Mouse (Mus musculus) neural tube, embryonic 14.5 days (tissue): Measurements from ENCODE around the gene Lingo3. TPM values are rescaled to one million over a fixed set of nuclear protein-coding genes. Genes with fewer than 3 reads are reported as not detected.
A peak's percentile ranks its signal among the peaks of the same experiment; 100 is the strongest.
"Not testable (repeated sequence)": the region's sequence is repeated elsewhere in the genome, so short reads cannot be mapped to it uniquely, and the experiment has no call there.

Source experiments
- ATAC-seq: fragments of 200-750 bp; cut with Nextera tagmentation; 2 replicates; pipeline ENCODE4 v1.8.0; 2017; ENCODE audit warnings: low read depth, mild to moderate bottlenecking, moderate TSS enrichment, moderate library complexity
- H3K27ac ChIP-seq: fragments of 300-500 bp; sonication (generic); 2 replicates; pipeline ENCODE4 v1.5.1; 2014; ENCODE audit warnings: low read depth, mild to moderate bottlenecking, control low read depth, low read length, moderate library complexity, mixed read lengths
- H3K27me3 ChIP-seq: fragments of 300-500 bp; sonication (generic); 2 replicates; pipeline ENCODE4 v1.6.1; 2014; ENCODE audit warnings: low read length; ENCODE audit not compliant: control insufficient read depth, insufficient read depth
- H3K36me3 ChIP-seq: fragments of 300-500 bp; sonication (generic); 2 replicates; pipeline ENCODE4 v1.6.1; 2014; ENCODE audit warnings: low read length, mixed read lengths; ENCODE audit not compliant: control insufficient read depth, insufficient read depth
- H3K4me1 ChIP-seq: fragments of 300-500 bp; sonication (generic); 2 replicates; pipeline ENCODE4 v1.6.1; 2014; ENCODE audit warnings: low read length; ENCODE audit not compliant: control insufficient read depth, insufficient read depth
- H3K4me2 ChIP-seq: fragments of 300-500 bp; sonication (generic); 2 replicates; pipeline ENCODE4 v1.6.1; 2014; ENCODE audit warnings: mild to moderate bottlenecking, low read depth, low read length, control low read depth
- H3K4me3 ChIP-seq: fragments of 300-500 bp; sonication (generic); 2 replicates; pipeline ENCODE4 v1.5.1; 2014; ENCODE audit warnings: low read depth, low read length, control low read depth, mixed read lengths
- H3K9ac ChIP-seq: fragments of 300-500 bp; sonication (generic); replicated peaks from 2 replicates; pipeline ENCODE4 v1.6.1; 2014; ENCODE audit warnings: low read depth, mild to moderate bottlenecking, control low read depth, low read length, mixed read lengths
- H3K9me3 ChIP-seq: fragments of 300-500 bp; sonication (generic); 2 replicates; pipeline ENCODE4 v1.6.1; 2016; ENCODE audit warnings: low read length; ENCODE audit not compliant: control insufficient read depth
- WGBS: fragments of 180-500 bp; shearing (Covaris S2); extraction: QIAGEN DNeasy Blood & Tissue Kit; methylation state at CpG from one replicate; pipeline ENCODE4 v1.1.7; 2014; 5-methylcytosine and 5-hydroxymethylcytosine counted together
- polyA plus RNA-seq: library from polyadenylated mRNA; unstranded; fragments of >200 nt; fragmentation: Nextera tagmentation; extraction: Ambion mirVana; gene quantifications from 2 replicates; pipeline ENCODE4 v1.2.1, GENCODE M21; 2014

Gene Lingo3
- polyA plus RNA-seq, 1 experiment from 2014 or later: 12.0 TPM

- H3K9me3 ChIP-seq: no peaks in the 10 kb centered on the region
- no peak for ATAC-seq
- H3K4me3 ChIP-seq: no peak overlapping the region
- no peaks in the 10 kb centered on the region for H3K27me3 ChIP-seq
- H3K27ac ChIP-seq: no peak overlapping the region
- H3K4me1 ChIP-seq: no peaks in the 10 kb centered on the region
- no peaks in the 10 kb centered on the region for H3K36me3 ChIP-seq
- WGBS: 66% methylated on average over 3 of the region's 3 CpGs
- H3K4me2 ChIP-seq: no peak overlapping the region
- H3K9ac ChIP-seq: no peak overlapping the region
Observed at GRCm38 (mm10) chr10:80819406-80819805, 24.4 kb downstream of the Lingo3 start.

DNA sequence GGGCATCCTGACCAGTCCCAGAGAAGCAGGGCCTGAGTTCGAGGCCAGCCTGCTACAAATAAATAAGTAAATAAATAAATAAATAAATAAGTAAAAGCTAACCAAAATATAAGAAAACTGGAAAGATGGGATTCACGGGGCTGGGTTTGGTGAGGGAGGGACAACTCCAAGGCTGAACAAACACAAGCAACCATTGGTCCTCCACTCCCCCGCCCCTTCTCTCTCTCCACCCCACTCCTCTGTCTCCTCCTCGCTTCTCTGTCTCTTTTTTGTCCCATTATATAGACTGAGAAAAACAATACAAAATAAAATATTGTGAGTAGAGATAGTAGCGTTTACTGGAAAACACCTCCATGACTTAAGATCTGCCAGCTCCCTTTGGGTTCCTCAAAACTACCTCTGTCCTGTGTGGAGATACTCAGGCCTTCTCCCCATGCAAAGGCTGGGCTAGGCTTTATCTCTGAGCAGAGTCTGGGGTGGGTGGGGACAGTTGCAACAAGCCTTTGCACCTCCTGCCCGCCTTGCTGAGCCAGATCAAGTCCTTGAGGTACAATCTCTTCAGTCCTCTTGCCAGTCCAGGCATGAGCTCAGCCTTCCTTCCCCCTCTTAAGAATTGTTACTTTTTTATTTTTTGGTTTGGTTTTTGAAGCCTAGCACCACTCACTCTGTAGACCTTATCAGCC lies 25.1 kb downstream of the Lingo3 start:
- Histone ChIP-seq H3K36me3 (no peaks in the 10 kb centered on the region), H3K9me3 (no peaks in the 10 kb centered on the region), H3K9ac (0 out of 2 replicates have a peak overlapping the region, but pooled peaks have one; percentile 11), H3K4me2 (no peak overlapping the region), H3K4me3 (no peak overlapping the region), H3K27ac (no peak overlapping the region), H3K4me1 (no peaks in the 10 kb centered on the region), H3K27me3 (no peaks in the 10 kb centered on the region)
- 62% methylated on average over 6 of the region's 6 CpGs for WGBS
- ATAC-seq: no peak

- not testable (repeated sequence) for H3K4me2 ChIP-seq, H3K36me3 ChIP-seq, H3K4me1 ChIP-seq, H3K27ac ChIP-seq, ATAC-seq, H3K9me3 ChIP-seq, H3K9ac ChIP-seq, H3K4me3 ChIP-seq, H3K27me3 ChIP-seq
- WGBS: 84% methylated on average over 7 of the region's 7 CpGs
Observed at GRCm38 (mm10) chr10:80817955-80818354, 25.9 kb downstream of the Lingo3 start.

DNA sequence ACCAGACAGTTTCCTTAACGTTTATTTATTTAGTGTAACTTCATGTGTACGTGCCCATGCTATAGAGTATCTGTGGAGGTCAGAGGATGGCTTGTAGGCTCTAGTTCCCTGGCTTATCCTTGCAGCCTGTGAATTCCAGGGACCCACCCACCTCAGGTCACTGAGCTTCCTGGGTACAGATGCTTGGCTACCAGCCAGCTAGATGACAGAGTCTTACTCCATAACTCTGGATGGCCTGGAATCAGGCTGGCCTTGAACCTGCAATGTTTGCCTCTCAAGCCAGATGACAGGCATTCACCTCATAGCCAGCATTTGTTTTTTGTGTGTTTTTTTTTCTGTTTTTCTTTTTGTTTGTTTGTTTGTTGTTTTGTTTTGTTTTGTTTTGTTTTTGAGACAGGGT lies 26.7 kb downstream of the Lingo3 start:
- Histone ChIP-seq H3K27ac (no peak overlapping the region), H3K4me1 (no peaks in the 10 kb centered on the region), H3K9ac (no peak overlapping the region), H3K36me3 (no peaks in the 10 kb centered on the region), H3K27me3 (no peaks in the 10 kb centered on the region), H3K9me3 (no peaks in the 10 kb centered on the region), H3K4me2 (no peak overlapping the region), H3K4me3 (no peak overlapping the region)
- no peak for ATAC-seq
- WGBS: 68% methylated on average over 2 of the region's 2 CpGs

DNA sequence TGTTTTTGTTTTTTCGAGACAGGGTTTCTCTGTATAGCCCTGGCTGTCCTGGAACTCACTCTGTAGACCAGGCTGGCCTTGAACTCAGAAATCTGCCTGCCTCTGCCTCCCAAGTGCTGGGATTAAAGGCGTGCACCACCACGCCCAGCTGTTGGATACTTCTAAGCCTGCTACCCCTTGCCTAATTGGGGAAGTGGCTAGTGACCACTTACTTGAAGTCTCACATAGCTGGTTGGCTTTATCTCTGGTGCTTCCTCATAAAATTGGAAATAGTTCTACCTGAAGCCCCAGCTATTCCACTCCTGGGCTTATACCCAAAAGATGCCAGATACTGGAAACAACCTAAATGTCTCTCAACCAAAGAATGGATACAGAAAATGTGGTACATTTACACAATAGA lies 27.5 kb downstream of the Lingo3 start:
- not testable (repeated sequence) for H3K4me2 ChIP-seq, H3K4me1 ChIP-seq, H3K4me3 ChIP-seq, H3K9me3 ChIP-seq, H3K9ac ChIP-seq, H3K27me3 ChIP-seq, ATAC-seq, H3K27ac ChIP-seq, H3K36me3 ChIP-seq
- 82% methylated on average over 3 of the region's 3 CpGs for WGBS

- H3K9me3 ChIP-seq: no peaks in the 10 kb centered on the region
- H3K27me3 ChIP-seq: peaks cover 5% of the 10 kb centered on the region; the same call in 1 of the 2 replicates
- WGBS: 67% methylated on average over 7 of the region's 7 CpGs
- H3K27ac ChIP-seq: no peak overlapping the region
- no peak overlapping the region for H3K4me3 ChIP-seq
- no peak overlapping the region for H3K9ac ChIP-seq
- H3K36me3 ChIP-seq: no peaks in the 10 kb centered on the region
- H3K4me1 ChIP-seq: no peaks in the 10 kb centered on the region
- no peak for ATAC-seq
- H3K4me2 ChIP-seq: no peak overlapping the region
Observed at GRCm38 (mm10) chr10:80814800-80815199, 29.0 kb downstream of the Lingo3 start.

- Histone ChIP-seq H3K4me2 (no peak within 1 kb of the TSS), H3K27me3 (peaks cover 8% of the 10 kb centered on the region), H3K27ac (no peak within 1 kb of the TSS), H3K36me3 (no peaks in the 10 kb centered on the region), H3K4me1 (peaks cover 7% of the 10 kb centered on the region; the same call in 1 of the 2 replicates), H3K4me3 (no peak within 1 kb of the TSS), H3K9ac (no peak within 1 kb of the TSS), H3K9me3 (no peaks in the 10 kb centered on the region)
- 82% methylated on average over 4 of the region's 4 CpGs for WGBS
- no peak for ATAC-seq
Observed at GRCm38 (mm10) chr10:80813366-80813765, 30.5 kb downstream of the Lingo3 start, which contains the start of gene Jsrp1. Gene Jsrp1, minus strand, starts transcription at chr10:80813498.

GRCm38 (mm10) chr10:80812391-80813041 lies 31.3 kb downstream of the Lingo3 start:
- H3K36me3 ChIP-seq: no peaks in the 10 kb centered on the region
- H3K4me1 ChIP-seq: peaks cover 8% of the 10 kb centered on the region
- H3K9ac ChIP-seq: no peak overlapping the region
- no peak overlapping the region for H3K27ac ChIP-seq
- WGBS: 63% methylated on average over 5 of the region's 5 CpGs
- H3K4me2 ChIP-seq: no peak overlapping the region
- H3K27me3 ChIP-seq: peaks cover 8% of the 10 kb centered on the region
- no peaks in the 10 kb centered on the region for H3K9me3 ChIP-seq
- ATAC-seq: no peak
- H3K4me3 ChIP-seq: no peak overlapping the region

- Histone ChIP-seq H3K36me3 (no peaks in the 10 kb centered on the region; the same call in 1 of the 2 replicates), H3K9ac (no peak overlapping the region), H3K27me3 (peaks cover 8% of the 10 kb centered on the region), H3K27ac (no peak overlapping the region), H3K4me1 (peaks cover 17% of the 10 kb centered on the region), H3K4me2 (no peak overlapping the region), H3K4me3 (no peak overlapping the region), H3K9me3 (no peaks in the 10 kb centered on the region)
- no peak for ATAC-seq
- 4% methylated on average over 20 of the region's 20 CpGs for WGBS
Observed at GRCm38 (mm10) chr10:80810084-80810483, 33.8 kb downstream of the Lingo3 start.
